Mouse (Mus musculus): Measurements from ENCODE around the gene Triap1. TPM values are rescaled to one million over a fixed set of nuclear protein-coding genes. Genes with fewer than 3 reads are reported as not detected.
A peak's percentile ranks its signal among the peaks of the same experiment; 100 is the strongest.
"Not testable (repeated sequence)": the region's sequence is repeated elsewhere in the genome, so short reads cannot be mapped to it uniquely, and the experiment has no call there.

The Triap1 gene
- polyA plus RNA-seq, 1 experiment from 2014 or later = 54.2 TPM

DNA sequence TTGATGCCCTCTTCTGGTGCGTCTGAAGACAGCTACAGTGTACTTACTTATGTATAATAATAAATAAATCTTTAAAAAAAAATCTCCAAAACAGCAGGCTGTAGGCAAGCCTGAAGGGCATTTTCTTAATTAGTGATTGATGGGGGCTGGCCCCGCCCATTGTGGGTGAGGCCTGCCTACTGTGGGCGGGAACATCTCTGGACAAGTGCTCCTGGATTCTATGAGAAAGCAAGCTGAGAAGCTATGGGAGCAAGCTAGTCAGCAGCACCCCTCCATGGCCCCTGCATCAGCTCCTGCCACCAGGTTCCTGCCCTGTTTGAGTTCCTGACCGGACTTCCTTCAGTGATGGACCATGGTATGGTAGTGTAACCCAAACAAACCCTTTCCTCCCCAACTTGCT, 23.8 kb downstream of the Triap1 start:
- ATAC-seq = no peak
- peaks cover 6% of the 10 kb centered on the region for H3K4me1 ChIP-seq (replicated peaks)
- H3K27me3 ChIP-seq = no peaks in the 10 kb centered on the region
- H3K27ac ChIP-seq = no peak overlapping the region
- 90% methylated on average over 4 of the region's 4 CpGs for WGBS
- H3K9ac ChIP-seq (replicated peaks) = no peak overlapping the region
- H3K4me2 ChIP-seq (replicated peaks) = no peak overlapping the region
- no peaks in the 10 kb centered on the region for H3K36me3 ChIP-seq
- no peaks in the 10 kb centered on the region for H3K9me3 ChIP-seq
- no peak overlapping the region for H3K4me3 ChIP-seq (replicated peaks)

DNA sequence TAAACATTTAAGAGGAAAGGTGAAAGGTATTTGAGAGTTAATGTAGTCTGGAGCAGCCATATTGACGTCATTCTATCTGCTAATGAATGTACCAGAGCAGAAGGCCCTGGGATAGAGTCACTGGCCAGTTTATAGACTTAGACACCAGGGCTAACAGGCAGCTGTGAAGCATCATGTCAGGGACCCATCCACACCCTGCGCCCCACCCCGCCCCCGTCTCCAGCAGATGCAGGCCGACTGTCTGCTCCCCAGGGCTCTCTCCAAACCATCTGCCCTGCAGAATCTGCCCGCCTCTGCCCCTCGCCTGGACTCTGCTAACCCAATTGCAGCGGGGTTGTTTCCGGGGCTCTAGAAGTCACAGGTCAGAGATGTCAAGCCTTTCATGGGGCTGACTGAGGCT, 30.7 kb downstream of the Triap1 start:
- Histone ChIP-seq H3K4me3 (replicated peaks) (no peak overlapping the region), H3K9me3 (no peaks in the 10 kb centered on the region), H3K4me2 (replicated peaks) (no peak overlapping the region), H3K9ac (replicated peaks) (no peak overlapping the region), H3K27me3 (no peaks in the 10 kb centered on the region), H3K4me1 (replicated peaks) (peaks cover 19% of the 10 kb centered on the region), H3K36me3 (no peaks in the 10 kb centered on the region), H3K27ac (peak overlapping the region; percentile 57; the same call in 1 of the 2 replicates)
- ATAC-seq = no peak
- 34% methylated on average over 9 of the region's 9 CpGs for WGBS

DNA sequence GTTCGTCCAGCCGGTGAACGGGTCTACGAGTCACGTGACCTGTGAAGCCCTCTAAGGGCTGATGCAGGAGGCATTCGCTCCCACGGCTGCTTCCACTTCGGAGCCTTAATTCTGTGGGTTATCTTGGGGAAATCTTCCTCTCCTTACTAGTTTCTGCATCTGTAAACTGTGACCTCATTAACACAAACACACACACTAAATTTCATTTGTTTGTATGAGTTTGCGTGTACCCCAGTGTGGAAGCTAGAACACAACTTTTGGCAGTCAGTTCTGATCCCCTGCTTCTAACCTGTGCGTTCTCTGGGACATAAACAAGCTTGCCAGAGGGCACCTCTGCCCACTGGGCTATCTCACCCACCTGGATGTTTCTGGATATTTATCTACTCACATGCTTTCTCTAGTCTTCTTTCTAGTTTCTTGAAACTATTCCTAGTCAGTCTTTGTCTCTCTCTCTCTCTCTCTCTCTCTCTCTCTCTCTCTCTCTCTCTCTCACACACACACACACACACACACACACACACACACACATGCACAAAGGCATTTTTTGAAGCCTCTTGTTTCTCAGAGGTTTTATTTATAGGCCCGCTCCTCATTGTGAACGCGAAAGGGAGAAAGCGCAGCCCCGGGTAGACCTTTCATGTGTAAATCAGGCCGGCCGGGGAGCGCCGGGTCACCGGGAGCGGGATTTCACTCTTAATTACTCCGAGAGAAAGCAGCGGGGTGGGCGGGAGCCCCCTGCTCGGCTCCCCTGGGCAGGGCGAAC, 32.6 kb downstream of the Triap1 start:
- Histone ChIP-seq H3K27ac (peak overlapping the region; percentile 87), H3K9ac (replicated peaks) (peak overlapping the region; percentile 63), H3K4me2 (replicated peaks) (peak overlapping the region; percentile 61), H3K4me3 (replicated peaks) (peak overlapping the region; percentile 31), H3K36me3 (no peaks in the 10 kb centered on the region), H3K4me1 (replicated peaks) (peaks cover 19% of the 10 kb centered on the region), H3K27me3 (no peaks in the 10 kb centered on the region), H3K9me3 (no peaks in the 10 kb centered on the region)
- 5% methylated on average over 26 of the region's 26 CpGs for WGBS
- ATAC-seq = peak; percentile 95

DNA sequence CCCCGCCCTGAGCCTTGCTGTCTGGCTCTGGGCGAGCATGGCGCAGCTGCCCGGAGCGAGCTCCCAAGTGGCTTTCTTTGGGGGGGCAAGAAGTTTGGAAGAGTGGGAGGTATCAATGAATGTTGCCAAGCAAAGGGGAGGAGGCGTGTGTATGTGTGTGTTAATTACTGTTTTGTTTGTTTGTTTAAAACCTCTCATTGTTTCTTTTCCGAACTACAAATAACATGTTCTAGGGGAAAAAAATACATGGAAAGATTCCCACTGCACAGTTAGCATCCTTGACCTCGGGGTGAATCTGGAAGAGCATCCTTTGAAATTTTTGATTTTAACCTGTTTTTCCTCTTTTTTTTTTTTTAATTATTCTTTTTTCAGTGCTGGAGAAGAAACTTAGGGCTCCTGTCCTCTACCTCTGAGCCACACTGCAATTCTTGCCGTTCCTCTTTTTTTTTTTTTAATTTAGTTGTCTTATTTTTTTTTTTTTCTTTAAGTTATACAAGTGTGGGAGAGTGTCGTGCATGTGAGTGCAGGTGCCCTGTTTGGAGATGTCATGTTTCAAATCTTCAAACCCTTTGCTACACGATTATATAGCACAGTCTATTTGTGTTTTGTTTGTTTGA, 33.3 kb downstream of the Triap1 start:
- 6% methylated on average over 11 of the region's 11 CpGs for WGBS
- no peaks in the 10 kb centered on the region for H3K36me3 ChIP-seq
- H3K9ac ChIP-seq (replicated peaks) = peak overlapping the region; percentile 63
- H3K9me3 ChIP-seq = no peaks in the 10 kb centered on the region
- ATAC-seq = no peak
- peak overlapping the region; percentile 31 for H3K4me3 ChIP-seq (replicated peaks)
- H3K27me3 ChIP-seq = no peaks in the 10 kb centered on the region
- peak overlapping the region; percentile 61 for H3K4me2 ChIP-seq (replicated peaks)
- peaks cover 19% of the 10 kb centered on the region for H3K4me1 ChIP-seq (replicated peaks)
- peak overlapping the region; percentile 87 for H3K27ac ChIP-seq

DNA sequence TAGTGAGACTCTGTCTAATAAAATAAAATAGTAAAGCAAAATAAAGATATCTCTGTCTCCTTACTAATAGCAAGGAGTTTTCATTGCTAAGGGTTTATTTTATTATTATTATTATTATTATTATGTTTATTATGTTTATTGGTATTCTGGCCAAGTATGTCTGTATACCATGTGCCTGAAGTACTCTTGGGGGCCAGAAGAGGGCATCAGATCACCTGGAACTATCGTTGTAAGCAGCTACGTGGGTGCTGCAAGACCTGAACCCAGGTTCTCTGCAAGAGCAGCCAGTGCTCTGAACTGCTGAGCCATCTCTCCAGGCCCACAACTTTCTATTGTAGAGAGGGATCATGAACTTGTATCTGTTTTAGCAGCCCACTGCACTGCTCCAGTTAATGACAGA, 34.4 kb downstream of the Triap1 start:
- peaks cover 19% of the 10 kb centered on the region for H3K4me1 ChIP-seq (replicated peaks)
- no peaks in the 10 kb centered on the region for H3K27me3 ChIP-seq
- no peak overlapping the region for H3K4me2 ChIP-seq (replicated peaks)
- no peak overlapping the region for H3K9ac ChIP-seq (replicated peaks)
- no peak for ATAC-seq
- H3K27ac ChIP-seq = no peak overlapping the region
- no peaks in the 10 kb centered on the region for H3K9me3 ChIP-seq
- H3K36me3 ChIP-seq = no peaks in the 10 kb centered on the region
- 85% methylated on average over 2 of the region's 2 CpGs for WGBS
- H3K4me3 ChIP-seq (replicated peaks) = no peak overlapping the region

DNA sequence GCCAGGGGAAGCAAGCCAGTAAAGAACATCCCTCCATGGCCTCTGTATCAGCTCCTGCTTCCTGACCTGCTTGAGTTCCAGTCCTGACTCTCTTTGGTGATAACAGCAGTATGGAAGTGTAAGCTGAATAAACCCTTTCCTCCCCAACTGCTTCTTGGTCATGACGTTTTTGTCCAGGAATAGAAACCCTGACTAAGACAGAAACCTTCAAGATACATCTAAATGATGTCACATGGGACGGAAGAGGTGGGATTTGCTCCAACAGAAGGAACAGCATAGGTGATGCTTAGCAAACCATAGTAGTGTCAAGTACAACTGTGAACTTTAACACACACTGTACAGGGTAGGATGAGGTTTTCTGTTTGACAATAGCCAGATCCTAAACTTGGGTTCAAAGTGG, 37.9 kb downstream of the Triap1 start:
- H3K4me2 ChIP-seq (replicated peaks); H3K9ac ChIP-seq (replicated peaks); H3K27me3 ChIP-seq; H3K9me3 ChIP-seq; H3K4me3 ChIP-seq (replicated peaks); H3K36me3 ChIP-seq; H3K27ac ChIP-seq; ATAC-seq; H3K4me1 ChIP-seq (replicated peaks): not testable (repeated sequence)
- 92% methylated on average over 2 of the region's 2 CpGs for WGBS

DNA sequence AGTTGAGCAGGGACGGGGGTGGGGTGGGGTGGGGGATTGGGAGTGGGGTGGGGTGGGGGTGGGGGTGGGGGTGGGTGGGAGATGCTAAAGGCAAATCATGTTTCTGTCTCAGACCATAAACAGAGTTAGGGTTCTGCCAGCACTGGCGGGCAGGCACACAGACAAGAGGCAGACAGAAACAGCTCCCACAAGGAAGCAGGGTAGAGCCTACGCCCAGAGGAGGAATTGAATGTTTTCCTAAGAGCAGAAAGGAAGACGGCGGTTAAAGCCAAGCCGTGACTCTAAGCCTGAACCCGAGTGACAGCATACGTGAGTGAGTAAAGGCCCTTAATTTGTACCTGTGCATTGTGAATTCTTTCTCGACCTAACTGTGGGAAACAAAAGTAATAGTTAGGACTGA, 50.9 kb downstream of the Triap1 start:
- no peaks in the 10 kb centered on the region for H3K27me3 ChIP-seq
- no peak overlapping the region for H3K27ac ChIP-seq
- no peak overlapping the region for H3K4me2 ChIP-seq (replicated peaks)
- no peaks in the 10 kb centered on the region for H3K9me3 ChIP-seq
- peaks cover 28% of the 10 kb centered on the region for H3K4me1 ChIP-seq (replicated peaks)
- H3K4me3 ChIP-seq (replicated peaks) = no peak overlapping the region
- no peak for ATAC-seq
- H3K9ac ChIP-seq (replicated peaks) = no peak overlapping the region
- WGBS = 21% methylated on average over 9 of the region's 9 CpGs
- no peaks in the 10 kb centered on the region for H3K36me3 ChIP-seq

DNA sequence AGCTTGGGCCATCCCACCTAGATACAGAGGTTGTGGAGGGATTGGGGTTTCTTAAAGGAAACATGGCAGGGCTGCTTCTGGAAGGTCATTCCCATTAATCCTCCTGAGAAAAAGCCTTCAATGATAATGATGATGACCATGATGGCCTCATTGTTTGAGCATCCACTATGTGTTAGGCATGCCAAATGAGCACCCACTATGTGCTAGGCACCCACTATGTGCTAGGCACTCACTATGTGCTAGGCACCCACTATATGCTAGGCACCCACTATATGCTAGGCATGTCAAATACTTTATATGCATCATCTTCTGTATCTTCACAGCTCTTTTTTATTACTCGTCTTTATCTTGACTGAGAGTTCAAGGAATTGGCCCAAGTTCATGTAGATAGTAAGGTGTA, 51.9 kb downstream of the Triap1 start:
- Histone ChIP-seq H3K4me3 (replicated peaks) (no peak overlapping the region), H3K27me3 (no peaks in the 10 kb centered on the region), H3K9me3 (no peaks in the 10 kb centered on the region), H3K36me3 (no peaks in the 10 kb centered on the region), H3K4me1 (replicated peaks) (peaks cover 37% of the 10 kb centered on the region), H3K27ac (no peak overlapping the region), H3K4me2 (replicated peaks) (no peak overlapping the region), H3K9ac (replicated peaks) (no peak overlapping the region)
- 97% methylated on average over 1 of the region's 1 CpGs for WGBS
- no peak for ATAC-seq

Other genes with a start within 250 kb of the Triap1 start
- gene Gm10401, start 242.9 kb upstream of the Triap1 start, polyA plus RNA-seq (2015; fragmentation: Nextera tagmentation; extraction: Ambion mirVana) = 39.0 and 41.9 TPM in 2 replicates
- gene Acads, start 221.9 kb upstream of the Triap1 start, polyA plus RNA-seq (2015; fragmentation: Nextera tagmentation; extraction: Ambion mirVana) = 21.0 and 25.1 TPM in 2 replicates
- gene Unc119b, start 206.2 kb upstream of the Triap1 start, polyA plus RNA-seq (2015; fragmentation: Nextera tagmentation; extraction: Ambion mirVana) = 37.4 and 43.4 TPM in 2 replicates
- gene Mlec, start 183.0 kb upstream of the Triap1 start, polyA plus RNA-seq (2015; fragmentation: Nextera tagmentation; extraction: Ambion mirVana) = 21.1 and 25.3 TPM in 2 replicates
- gene Cabp1, start 146.8 kb upstream of the Triap1 start, polyA plus RNA-seq (2015; fragmentation: Nextera tagmentation; extraction: Ambion mirVana) = 2.0 and 2.7 TPM in 2 replicates
- gene Pop5, start 105.4 kb upstream of the Triap1 start, polyA plus RNA-seq (2015; fragmentation: Nextera tagmentation; extraction: Ambion mirVana) = 87.7 and 110 TPM in 2 replicates
- gene Rnf10, start 68.3 kb upstream of the Triap1 start, polyA plus RNA-seq (2015; fragmentation: Nextera tagmentation; extraction: Ambion mirVana) = 146 and 160 TPM in 2 replicates
- 51.8 and 56.8 TPM in 2 replicates for gene Coq5, start 61.6 kb upstream of the Triap1 start, polyA plus RNA-seq (2015; fragmentation: Nextera tagmentation; extraction: Ambion mirVana)
- 1,401 and 1,414 TPM in 2 replicates for gene Dynll1, start 40.2 kb upstream of the Triap1 start, polyA plus RNA-seq (2015; fragmentation: Nextera tagmentation; extraction: Ambion mirVana)
- 193 and 203 TPM in 2 replicates for gene Srsf9, start 14.0 kb upstream of the Triap1 start, polyA plus RNA-seq (2015; fragmentation: Nextera tagmentation; extraction: Ambion mirVana)
- gene Gatc, start within 50 bp of the Triap1 start, polyA plus RNA-seq (2015; fragmentation: Nextera tagmentation; extraction: Ambion mirVana) = 34.2 and 37.0 TPM in 2 replicates
- 973 and 974 TPM in 2 replicates for gene Cox6a1, start 7.8 kb downstream of the Triap1 start, polyA plus RNA-seq (2015; fragmentation: Nextera tagmentation; extraction: Ambion mirVana)
- gene Msi1, start 88.4 kb downstream of the Triap1 start, polyA plus RNA-seq (2015; fragmentation: Nextera tagmentation; extraction: Ambion mirVana) = 112 and 133 TPM in 2 replicates
- not detected in 2 replicates for gene Pla2g1b, start 125.0 kb downstream of the Triap1 start, polyA plus RNA-seq (2015; fragmentation: Nextera tagmentation; extraction: Ambion mirVana)
- 26.1 and 28.7 TPM in 2 replicates for gene Sirt4, start 143.5 kb downstream of the Triap1 start, polyA plus RNA-seq (2015; fragmentation: Nextera tagmentation; extraction: Ambion mirVana)
- gene Pxn, start 165.5 kb downstream of the Triap1 start, polyA plus RNA-seq (2015; fragmentation: Nextera tagmentation; extraction: Ambion mirVana) = 16.2 and 18.3 TPM in 2 replicates
- gene Rplp0, start 218.2 kb downstream of the Triap1 start, polyA plus RNA-seq (2015; fragmentation: Nextera tagmentation; extraction: Ambion mirVana) = 905 and 914 TPM in 2 replicates
- gene Gcn1l1, start 224.0 kb downstream of the Triap1 start, polyA plus RNA-seq (2015; fragmentation: Nextera tagmentation; extraction: Ambion mirVana) = 48.6 and 49.1 TPM in 2 replicates

Measured in midbrain, embryonic 13.5 days (tissue).